Mouse (Mus musculus) neural tube, embryonic 11.5 days (tissue): ENCODE results near the gene Vps33a. TPM values are rescaled to one million over a fixed set of nuclear protein-coding genes. Genes with fewer than 3 reads are reported as not detected.

Source experiments
- ATAC-seq: fragments of 200-750 bp; cut with Nextera tagmentation; 2 replicates; pipeline ENCODE4 v1.8.0; 2017; ENCODE audit warnings: moderate number of reproducible peaks, mild to moderate bottlenecking, moderate TSS enrichment, moderate library complexity; ENCODE audit not compliant: insufficient read depth, low FRiP score, low TSS enrichment
- DNase-seq: peaks from one replicate; pipeline ENCODE4 v3.0.0-alpha.2; 2015; ENCODE audit warnings: low spot score
- H3K27ac ChIP-seq: fragments of 300-500 bp; sonication (generic); 2 replicates; pipeline ENCODE4 v1.5.1; 2014; ENCODE audit warnings: low read depth, mild to moderate bottlenecking, low read length
- H3K27me3 ChIP-seq: fragments of 300-500 bp; sonication (generic); 2 replicates; pipeline ENCODE4 v1.6.1; 2014; ENCODE audit warnings: mild to moderate bottlenecking, low read length, mixed read lengths; ENCODE audit not compliant: control insufficient read depth, insufficient read depth
- H3K36me3 ChIP-seq: fragments of 300-500 bp; sonication (generic); 2 replicates; pipeline ENCODE4 v1.6.1; 2014; ENCODE audit warnings: mild to moderate bottlenecking, low read length, moderate library complexity, mixed read lengths; ENCODE audit not compliant: control insufficient read depth, insufficient read depth
- H3K4me1 ChIP-seq: fragments of 300-500 bp; sonication (generic); 2 replicates; pipeline ENCODE4 v1.6.1; 2014; ENCODE audit warnings: low read length, mixed read lengths; ENCODE audit not compliant: control insufficient read depth, insufficient read depth
- H3K4me2 ChIP-seq: fragments of 300-500 bp; sonication (generic); 2 replicates; pipeline ENCODE4 v1.6.1; 2014; ENCODE audit warnings: low read depth, mild to moderate bottlenecking, moderate library complexity
- H3K4me3 ChIP-seq: fragments of 300-500 bp; sonication (generic); 2 replicates; pipeline ENCODE4 v1.5.1; 2014; ENCODE audit warnings: low read depth, low read length
- H3K9ac ChIP-seq: fragments of 300-500 bp; sonication (generic); 2 replicates; pipeline ENCODE4 v1.6.1; 2014; ENCODE audit warnings: mild to moderate bottlenecking, low read length
- H3K9me3 ChIP-seq: fragments of 300-500 bp; sonication (generic); 2 replicates; pipeline ENCODE4 v1.6.1; 2016; ENCODE audit warnings: low read length; ENCODE audit not compliant: control insufficient read depth
- WGBS: fragments of 180-500 bp; shearing (Covaris S2); extraction: QIAGEN DNeasy Blood & Tissue Kit; methylation state at CpG from one replicate; pipeline ENCODE4 v1.1.7; 2014; 5-methylcytosine and 5-hydroxymethylcytosine counted together
- polyA plus RNA-seq: library from polyadenylated mRNA; unstranded; fragments of >200 nt; fragmentation: Nextera tagmentation; extraction: Ambion mirVana; gene quantifications from 2 replicates; pipeline ENCODE4 v1.2.1, GENCODE M21; 2014

The Vps33a gene
- polyA plus RNA-seq, 1 experiment from 2014 or later: 39.7 TPM

DNA sequence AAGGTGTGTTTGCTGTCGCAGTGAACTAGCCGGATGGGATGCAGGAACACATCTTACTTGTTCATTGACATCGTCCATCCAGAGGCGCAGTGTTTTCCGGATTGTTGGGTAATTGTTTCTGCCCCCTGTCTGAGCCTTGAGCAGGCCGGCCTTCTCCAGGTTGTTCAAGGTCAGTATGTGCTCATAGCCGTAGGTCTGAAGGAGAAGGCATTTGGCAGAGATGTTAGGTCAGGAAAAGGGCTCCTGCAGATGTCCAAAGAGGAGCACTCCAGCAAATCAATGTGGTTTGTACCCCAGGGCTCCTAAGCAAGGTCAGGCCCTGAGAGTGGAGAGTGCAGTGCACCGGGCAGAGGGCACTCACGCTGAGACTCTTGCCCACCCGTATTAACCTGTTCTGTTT lies 39.0 kb downstream of the Vps33a start:
- no peak overlapping the region for H3K4me3 ChIP-seq
- WGBS: 94% methylated on average over 10 of the region's 10 CpGs
- peaks cover 5% of the 10 kb centered on the region for H3K36me3 ChIP-seq
- no peaks in the 10 kb centered on the region for H3K4me1 ChIP-seq
- H3K4me2 ChIP-seq: no peak overlapping the region
- H3K27ac ChIP-seq: no peak overlapping the region
- DNase-seq (no peak), ATAC-seq (no peak)
- no peaks in the 10 kb centered on the region for H3K9me3 ChIP-seq
- no peaks in the 10 kb centered on the region for H3K27me3 ChIP-seq
- no peak overlapping the region for H3K9ac ChIP-seq

DNA sequence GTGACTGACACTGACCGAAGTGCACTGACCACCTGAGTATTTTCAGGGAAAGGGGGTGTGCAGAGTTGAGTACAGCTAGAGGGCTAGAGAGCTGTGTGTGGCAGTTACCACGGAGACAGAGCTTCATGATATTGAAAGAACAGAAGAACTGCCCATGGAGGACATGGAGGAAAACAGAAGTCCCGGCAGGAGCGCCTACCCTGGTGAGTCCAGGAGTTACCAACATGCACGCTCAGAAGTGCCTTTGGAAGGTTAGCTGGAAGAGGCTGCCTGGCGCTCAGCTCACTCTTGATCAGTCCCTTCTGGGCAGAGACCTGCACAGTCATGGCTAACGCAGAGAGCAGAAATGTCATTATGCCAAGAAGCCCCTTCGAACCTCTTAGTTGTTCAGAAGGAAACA lies 42.8 kb downstream of the Vps33a start:
- H3K4me3 ChIP-seq: no peak overlapping the region
- no peaks in the 10 kb centered on the region for H3K27me3 ChIP-seq
- H3K4me2 ChIP-seq: no peak overlapping the region
- WGBS: 87% methylated on average over 8 of the region's 8 CpGs
- H3K9me3 ChIP-seq: no peaks in the 10 kb centered on the region
- no peaks in the 10 kb centered on the region for H3K4me1 ChIP-seq
- no peak overlapping the region for H3K27ac ChIP-seq
- ATAC-seq (no peak), DNase-seq (no peak)
- H3K36me3 ChIP-seq: peaks cover 5% of the 10 kb centered on the region
- no peak overlapping the region for H3K9ac ChIP-seq

DNA sequence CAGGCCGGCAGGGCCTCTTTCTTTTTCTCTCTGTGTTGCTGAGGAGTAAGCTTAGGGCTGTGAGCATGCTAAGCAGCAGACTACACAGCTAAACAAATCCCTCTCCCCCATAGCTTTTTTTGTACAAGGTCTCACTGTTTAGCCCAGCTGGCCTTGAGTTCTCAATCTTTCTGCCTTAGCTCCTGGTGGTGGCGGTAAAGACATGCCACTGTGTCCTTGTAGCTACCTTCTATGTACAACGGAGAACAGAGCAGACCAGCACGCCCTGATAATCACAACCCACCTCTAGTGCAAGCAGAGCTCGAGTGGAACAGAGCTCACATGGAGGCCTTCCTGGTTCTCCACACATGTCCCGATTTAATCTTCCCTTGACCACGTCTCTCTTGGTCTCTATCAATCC lies 44.2 kb downstream of the Vps33a start:
- no peak for ATAC-seq
- WGBS: 77% methylated on average over 7 of the region's 7 CpGs

DNA sequence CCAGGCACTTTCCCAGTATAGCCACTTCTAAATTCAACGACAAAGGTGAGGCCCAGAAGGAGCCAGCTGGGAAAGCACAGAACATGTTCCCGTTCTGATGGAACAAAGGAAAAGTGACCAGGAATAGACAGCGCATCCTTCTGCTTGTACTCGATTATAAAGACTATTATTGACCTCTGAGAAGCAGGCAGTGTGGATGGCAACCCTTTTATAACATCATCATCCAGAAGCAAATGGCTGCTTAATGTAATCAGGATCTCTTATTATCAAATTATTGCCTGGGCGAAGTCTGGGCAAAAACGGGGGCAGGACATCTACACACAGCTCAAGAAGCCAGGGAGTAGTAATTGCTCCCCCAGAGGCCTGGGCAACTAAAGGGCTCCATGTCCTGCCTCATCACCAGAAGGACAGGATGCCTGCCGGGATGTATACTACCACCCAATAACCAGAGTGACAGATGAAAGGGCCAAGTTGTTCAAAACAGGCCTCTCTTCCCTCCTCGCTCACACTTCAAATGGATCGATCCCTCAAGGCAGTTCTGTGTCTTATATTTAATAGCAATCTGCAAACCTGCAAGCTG lies 46.8 kb downstream of the Vps33a start:
- H3K27ac ChIP-seq: no peak overlapping the region
- H3K9ac ChIP-seq: no peak overlapping the region
- H3K36me3 ChIP-seq: peaks cover 2% of the 10 kb centered on the region
- peaks cover 5% of the 10 kb centered on the region; the same call in 1 of the 2 replicates for H3K4me1 ChIP-seq
- 90% methylated on average over 9 of the region's 9 CpGs for WGBS
- no peak overlapping the region for H3K4me3 ChIP-seq
- no peaks in the 10 kb centered on the region for H3K27me3 ChIP-seq
- H3K9me3 ChIP-seq: no peaks in the 10 kb centered on the region
- no peak for DNase-seq
- no peak overlapping the region for H3K4me2 ChIP-seq
- no peak for ATAC-seq

More for the DNA sequence above, 44.2 kb downstream of the Vps33a start:
- Histone ChIP-seq H3K27me3 (no peaks in the 10 kb centered on the region), H3K9ac (no peak overlapping the region), H3K4me2 (no peak overlapping the region), H3K27ac (no peak overlapping the region), H3K9me3 (no peaks in the 10 kb centered on the region), H3K4me3 (no peak overlapping the region), H3K36me3 (peaks cover 5% of the 10 kb centered on the region), H3K4me1 (peaks cover 2% of the 10 kb centered on the region; the same call in 1 of the 2 replicates)
- no peak for DNase-seq

DNA sequence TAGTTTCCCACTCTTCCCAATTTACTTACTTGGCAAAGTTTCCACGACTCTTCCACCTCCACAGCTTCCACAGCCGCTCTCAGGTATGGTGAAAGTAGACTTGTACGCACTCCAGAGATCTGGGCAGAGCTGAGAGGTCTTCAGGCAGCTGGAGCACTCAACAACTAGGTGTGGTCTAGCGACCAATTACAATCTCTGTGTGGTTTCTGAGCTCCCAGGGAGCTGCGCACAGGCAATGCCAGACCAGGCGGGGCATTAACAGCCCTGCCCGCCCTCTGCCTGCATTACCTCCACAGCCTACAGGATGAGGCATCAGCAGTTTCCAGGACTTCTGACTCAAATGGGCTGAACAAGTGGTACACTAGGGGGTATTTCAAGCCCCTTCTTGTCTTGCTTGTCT lies 47.6 kb downstream of the Vps33a start, which contains the start of gene Gm49027:
Gene Gm49027, minus strand, starts transcription at position 208 of the 400 bp plus-strand sequence.
- DNase-seq (no peak), ATAC-seq (no peak)
- WGBS: 86% methylated on average over 7 of the region's 7 CpGs
- H3K9me3 ChIP-seq: no peaks in the 10 kb centered on the region
- H3K4me1 ChIP-seq: peaks cover 5% of the 10 kb centered on the region; the same call in 1 of the 2 replicates
- H3K4me3 ChIP-seq: peak within 1 kb of the TSS; percentile 95
- peak within 1 kb of the TSS; percentile 72 for H3K4me2 ChIP-seq
- H3K36me3 ChIP-seq: peaks cover 2% of the 10 kb centered on the region
- H3K9ac ChIP-seq: peak within 1 kb of the TSS; percentile 48
- no peaks in the 10 kb centered on the region for H3K27me3 ChIP-seq
- H3K27ac ChIP-seq: peak within 1 kb of the TSS; percentile 29; the same call in 1 of the 2 replicates

DNA sequence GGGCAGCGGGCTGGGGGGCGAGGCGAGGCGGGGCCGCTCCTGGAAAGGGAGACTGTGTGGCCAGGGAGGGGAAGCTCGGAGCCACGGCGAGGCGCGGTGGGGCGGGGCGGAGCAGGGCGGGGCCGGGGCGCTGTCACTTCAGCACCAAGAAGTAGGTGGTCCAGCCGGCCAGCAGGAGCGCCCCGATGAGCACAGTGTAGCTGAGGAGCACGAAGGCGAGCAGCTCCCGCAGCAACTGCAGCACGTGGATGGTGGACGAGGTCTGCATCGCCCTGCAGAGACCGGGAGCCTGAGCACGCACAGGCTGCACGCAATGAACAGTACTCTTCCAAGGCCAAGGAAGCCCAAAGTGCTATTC lies 48.5 kb downstream of the Vps33a start:
- Histone ChIP-seq H3K4me1 (peaks cover 5% of the 10 kb centered on the region; the same call in 1 of the 2 replicates), H3K4me3 (peak overlapping the region; percentile 95), H3K27me3 (no peaks in the 10 kb centered on the region), H3K9ac (peak overlapping the region; percentile 48), H3K27ac (peak overlapping the region; percentile 29; the same call in 1 of the 2 replicates), H3K36me3 (no peaks in the 10 kb centered on the region; the same call in 1 of the 2 replicates), H3K9me3 (no peaks in the 10 kb centered on the region), H3K4me2 (peak overlapping the region; percentile 72)
- no peak for DNase-seq
- peak; percentile 92 for ATAC-seq
- WGBS: under 1% methylated on average over 27 of the region's 27 CpGs

DNA sequence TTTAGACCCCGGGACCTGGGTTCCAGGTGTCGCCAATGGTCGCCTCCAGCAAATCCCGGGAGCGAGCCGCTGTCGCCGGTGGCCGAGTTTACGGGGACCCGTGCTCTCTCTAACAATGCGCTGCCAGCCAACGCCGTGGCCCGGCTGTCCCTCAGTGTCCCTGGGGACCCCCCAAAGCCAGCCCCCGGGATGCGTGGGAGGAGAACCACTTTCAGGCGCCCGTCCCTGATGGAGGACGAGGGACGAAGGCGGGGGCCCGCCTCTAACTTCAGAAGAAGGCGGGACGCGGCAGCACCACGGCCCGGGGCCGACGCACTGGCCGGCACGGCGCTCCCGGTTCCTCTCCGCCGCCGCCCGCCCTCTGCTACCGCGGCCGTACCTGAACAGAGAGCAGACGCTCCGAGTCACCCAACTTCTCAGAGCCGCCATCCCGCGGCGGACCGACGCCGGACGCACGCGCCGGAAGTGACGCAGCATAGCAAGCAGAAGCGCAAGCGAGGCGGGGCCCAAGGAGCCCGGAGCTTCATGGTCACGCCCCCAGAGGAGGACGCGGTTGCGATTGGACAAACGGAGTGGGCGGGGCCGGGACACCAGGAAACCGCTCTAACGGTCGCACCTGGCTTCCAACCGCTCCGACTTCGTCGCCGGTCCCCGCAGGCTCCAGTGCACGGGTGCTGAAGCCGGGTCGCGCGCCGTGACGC lies 49.0 kb downstream of the Vps33a start, which contains the start of gene Diablo:
Gene Diablo, minus strand, starts transcription at position 485 of the 701 bp plus-strand sequence.
- H3K27me3 ChIP-seq: no peaks in the 10 kb centered on the region
- peak within 1 kb of the TSS; percentile 95 for H3K4me3 ChIP-seq
- H3K4me2 ChIP-seq: peak within 1 kb of the TSS; percentile 72
- peaks cover 5% of the 10 kb centered on the region; the same call in 1 of the 2 replicates for H3K4me1 ChIP-seq
- no peaks in the 10 kb centered on the region for H3K9me3 ChIP-seq
- under 1% methylated on average over 78 of the region's 82 CpGs for WGBS
- peak; percentile 99 for DNase-seq
- no peaks in the 10 kb centered on the region; the same call in 1 of the 2 replicates for H3K36me3 ChIP-seq
- H3K27ac ChIP-seq: peak within 1 kb of the TSS; percentile 56; the same call in 1 of the 2 replicates
- H3K9ac ChIP-seq: peak within 1 kb of the TSS; percentile 82
- ATAC-seq: peak; percentile 97

DNA sequence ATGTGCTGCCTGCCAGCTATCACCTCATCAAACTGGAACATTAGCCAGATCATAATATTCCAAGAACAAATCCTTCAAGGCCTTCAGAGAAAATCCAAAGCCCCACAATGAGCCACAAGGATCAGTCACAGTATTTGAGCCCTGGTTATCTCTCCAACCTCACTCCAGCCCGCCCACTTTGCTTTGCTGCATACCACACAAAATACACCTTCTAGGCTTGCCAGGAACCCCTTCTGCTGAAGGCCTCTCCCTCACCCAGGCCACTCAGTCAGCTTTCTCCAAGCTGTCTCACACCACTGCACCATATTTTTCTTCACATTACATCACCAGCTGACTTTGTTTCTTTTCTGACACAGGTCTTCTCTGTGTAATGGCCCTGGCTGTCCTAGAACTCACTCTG lies 50.7 kb downstream of the Vps33a start:
- DNase-seq: no peak
- Histone ChIP-seq H3K27me3 (no peaks in the 10 kb centered on the region), H3K36me3 (no peaks in the 10 kb centered on the region; the same call in 1 of the 2 replicates), H3K9ac (no peak overlapping the region), H3K4me2 (no peak overlapping the region), H3K4me1 (peaks cover 5% of the 10 kb centered on the region; the same call in 1 of the 2 replicates), H3K4me3 (no peak overlapping the region), H3K27ac (no peak overlapping the region), H3K9me3 (no peaks in the 10 kb centered on the region)
- WGBS: 77% methylated on average over 1 of the region's 1 CpGs
- no peak for ATAC-seq
